Mouse (Mus musculus) heart, postnatal 0 days (tissue): ENCODE data around the gene Map2k6.

Experiments
- CTCF ChIP-seq: IDR thresholded peaks from 2 replicates; pipeline ENCODE4 v1.5.1; 2016; ENCODE audit warnings: antibody characterized with exemption, control low read depth, low read depth
- EP300 ChIP-seq: IDR thresholded peaks from 2 replicates; pipeline ENCODE4 v1.6.1; 2016; ENCODE audit warnings: antibody characterized with exemption, low read depth

DNA sequence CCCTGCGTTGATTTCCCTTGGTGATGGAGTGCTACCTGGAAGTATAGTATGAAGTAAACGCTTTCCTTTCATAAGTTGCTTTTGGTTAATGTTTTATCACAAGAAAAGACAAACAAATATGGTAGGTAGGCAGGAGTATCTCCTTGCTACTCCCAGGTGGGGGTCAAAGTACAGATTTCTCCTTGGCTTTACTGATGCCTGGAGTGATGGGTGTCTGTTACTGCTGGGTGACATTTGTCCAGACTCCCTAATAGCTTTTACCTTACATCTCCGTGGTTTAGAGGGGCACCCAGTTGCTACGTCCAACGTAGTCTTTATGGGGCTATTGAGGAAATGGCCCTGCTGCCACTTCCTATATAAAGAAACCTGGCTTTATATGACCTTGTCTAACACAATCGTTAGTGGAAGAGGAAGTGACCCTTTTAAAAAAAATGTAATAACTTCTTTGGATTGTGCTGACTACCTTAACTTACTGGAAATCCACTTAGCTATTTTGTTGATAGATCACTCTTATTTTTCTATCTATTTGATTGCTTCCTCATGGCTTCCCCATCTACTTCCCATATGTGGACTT, 27.7 kb downstream of the Map2k6 start:
- TF ChIP-seq CTCF (no peak), EP300 (no peak)
